Mouse (Mus musculus) liver, postnatal 0 days (tissue): Measurements from ENCODE around the gene Mapk3.

Experiments
- CTCF ChIP-seq: sonication (generic); IDR thresholded peaks from 2 replicates; pipeline ENCODE4 v1.5.1; 2016; ENCODE audit warnings: antibody characterized with exemption, low read depth
- EP300 ChIP-seq: IDR thresholded peaks from 2 replicates; pipeline ENCODE4 v1.6.1; 2016; ENCODE audit warnings: antibody characterized with exemption, low read depth, mild to moderate bottlenecking

DNA sequence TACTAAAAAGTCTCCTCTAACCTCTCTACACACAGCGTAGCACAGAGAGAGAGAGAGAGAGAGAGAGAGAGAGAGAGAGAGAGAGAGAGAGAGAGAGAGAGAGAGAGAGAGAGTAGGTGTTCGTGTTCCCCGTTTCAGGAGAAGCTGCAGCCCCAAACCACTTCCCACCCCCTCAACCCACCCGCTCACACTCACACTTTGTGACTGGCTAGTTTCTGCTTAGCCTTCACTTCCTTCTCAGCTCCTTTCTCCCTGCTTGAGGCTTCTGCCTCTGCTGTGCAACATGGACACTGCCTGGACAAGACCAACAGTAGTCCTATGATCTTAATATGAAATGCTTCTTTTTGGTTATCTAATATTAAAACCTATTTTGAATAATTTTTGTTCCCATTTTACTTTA is 49.1 kb upstream of the Mapk3 start:
- no peak for TF ChIP-seq CTCF
- no peak for TF ChIP-seq EP300
